Mouse (Mus musculus) megakaryocyte, embryonic 14.5 days (primary cell): ENCODE measurements around the gene Fndc7.

Experiments used
- FLI1 ChIP-seq: IDR thresholded peaks from 2 replicates; pipeline ENCODE4 v1.6.1; 2012; ENCODE audit warnings: low read length, inconsistent platforms, mixed read lengths
- GATA1 ChIP-seq: IDR thresholded peaks from 3 replicates; pipeline ENCODE4 v1.6.1; 2012; ENCODE audit warnings: mixed read lengths, low read length, inconsistent platforms, borderline replicate concordance

DNA sequence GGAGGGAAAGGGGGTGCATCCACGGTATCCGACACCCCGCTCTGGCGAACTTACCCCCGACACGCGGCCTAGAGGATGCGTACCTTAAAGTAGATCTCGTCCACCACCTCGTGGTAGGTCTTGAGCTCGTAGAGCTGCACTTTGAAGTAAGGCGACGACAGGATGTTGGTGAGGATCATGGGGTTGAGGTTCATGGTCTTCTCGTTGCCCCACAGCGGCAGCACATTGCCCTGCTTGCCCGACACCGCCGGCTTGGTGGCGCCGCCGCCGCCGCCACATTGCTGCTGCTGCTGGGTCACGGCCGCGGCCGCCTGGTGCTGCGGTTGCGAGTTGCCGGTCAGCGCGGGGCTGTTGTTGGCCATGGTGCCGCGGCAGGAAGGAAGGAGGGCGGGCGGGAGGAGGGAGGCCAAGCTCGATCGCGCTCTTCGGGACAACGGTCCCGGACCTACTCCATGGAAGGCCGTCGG, 21.3 kb upstream of the Fndc7 start:
- no peak for TF ChIP-seq GATA1
- no peak for TF ChIP-seq FLI1
